8 mouse cellular contexts compared by ENCODE assay signal in the genomic region with DNA sequence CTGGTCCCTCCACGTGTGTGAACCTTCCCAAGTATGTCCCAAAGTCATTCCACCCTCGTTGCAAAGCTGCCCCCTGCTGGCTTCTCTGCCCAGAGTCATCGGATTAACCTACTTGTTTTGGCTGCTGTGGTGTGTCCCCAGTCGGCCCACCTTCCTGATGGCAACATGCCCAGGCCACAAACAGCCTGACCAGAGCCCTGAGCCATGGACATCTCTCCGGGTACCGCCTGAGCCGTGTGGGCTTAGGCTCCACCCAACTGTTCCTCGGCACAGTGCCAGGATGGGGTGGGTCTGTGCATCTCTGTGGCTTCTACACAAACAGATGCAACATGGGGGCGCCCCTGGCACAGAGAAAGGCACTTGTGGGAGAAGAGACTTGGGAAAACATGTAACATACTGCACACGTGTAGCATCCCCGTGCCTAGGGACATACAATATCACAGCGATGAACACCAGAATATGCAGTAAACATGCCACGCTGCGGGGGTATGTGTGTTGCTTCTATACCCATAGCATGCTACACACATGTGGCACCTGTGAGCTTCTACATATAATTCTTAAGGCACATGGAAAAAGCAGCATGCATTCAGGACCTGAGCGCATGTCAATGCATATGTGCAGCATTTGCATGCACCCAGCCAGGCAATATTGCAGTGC. TPM values are rescaled to one million over a fixed set of nuclear protein-coding genes. Genes with fewer than 3 reads are reported as not detected.
DNase-seq lines count a peak whose midpoint lies in the region; ATAC-seq and TF ChIP-seq lines count a peak whose summit lies in the region.

No protein-coding gene starts in this region.

- no peak for ATAC-seq in megakaryocyte, adult 5-6 weeks (ENCODE audit: poor library complexity, severe bottlenecking)
- no peak for ATAC-seq in midbrain, embryonic 11.5 days (ENCODE audit: low FRiP score)

- peak overlapping the region; percentile 82 for H3K4me3 ChIP-seq in megakaryocyte, embryonic 14.5 days (replicated peaks)
- H3K4me3 ChIP-seq in embryonic facial prominence, embryonic 10.5 days: peak overlapping the region; percentile 73
- peak overlapping the region; percentile 43 for H3K4me3 ChIP-seq in heart, adult 2 months
- peak overlapping the region; percentile 69 for H3K4me3 ChIP-seq in midbrain, embryonic 11.5 days (ENCODE audit: low read depth, low read length)

- no peaks in the 10 kb centered on the region for H3K36me3 ChIP-seq in megakaryocyte, embryonic 14.5 days (replicated peaks; ENCODE audit: low read length)
- no peaks in the 10 kb centered on the region for H3K36me3 ChIP-seq in embryonic facial prominence, embryonic 10.5 days (replicated peaks)
- no peaks in the 10 kb centered on the region for H3K36me3 ChIP-seq in heart, adult 2 months (ENCODE audit: control insufficient read depth, insufficient read depth, low read length)
- H3K36me3 ChIP-seq in midbrain, embryonic 11.5 days (ENCODE audit: control insufficient read depth, insufficient read depth, low read length): no peaks in the 10 kb centered on the region

- no peak for TF ChIP-seq POLR2A in heart, adult 2 months (IDR thresholded peaks at IDR 0.05; ENCODE audit: insufficient read depth, low read depth, low read length)

- peak; percentile 75 for DNase-seq in embryonic facial prominence, embryonic 10.5 days (ENCODE audit: low spot score)
- peak; percentile 72 to 73 for DNase-seq in heart, adult 2 months
- DNase-seq in kidney, adult 18-20 months: peak; percentile 72
- peak; percentile 88 to 90 for DNase-seq in left cerebral cortex, postnatal 36 days (ENCODE audit: low spot score in 2 of 2)
- DNase-seq in midbrain, embryonic 11.5 days (ENCODE audit: low spot score, missing footprints): peak; percentile 94
- DNase-seq in right cerebral cortex, postnatal 4 days: peak; percentile 85

- H3K27ac ChIP-seq in embryonic facial prominence, embryonic 10.5 days (replicated peaks): no peak overlapping the region
- H3K27ac ChIP-seq in heart, adult 2 months: no peak overlapping the region
- H3K27ac ChIP-seq in midbrain, embryonic 11.5 days (ENCODE audit: low read depth, low read length): no peak overlapping the region

- peak; percentile 72 for TF ChIP-seq CTCF in heart, adult 2 months (IDR thresholded peaks at IDR 0.05)

- peaks cover 46% of the 10 kb centered on the region for H3K4me1 ChIP-seq in megakaryocyte, embryonic 14.5 days
- peaks cover 74% of the 10 kb centered on the region for H3K4me1 ChIP-seq in embryonic facial prominence, embryonic 10.5 days
- peaks cover 10% of the 10 kb centered on the region for H3K4me1 ChIP-seq in heart, adult 2 months (ENCODE audit: control insufficient read depth, insufficient read depth, low read length)
- peaks cover 47% of the 10 kb centered on the region for H3K4me1 ChIP-seq in midbrain, embryonic 11.5 days (ENCODE audit: control insufficient read depth, insufficient read depth, low read length)

- peak overlapping the region; percentile 98 for H3K4me2 ChIP-seq in midbrain, embryonic 11.5 days

- H3K79me2 ChIP-seq in heart, adult 2 months (replicated peaks; ENCODE audit: control insufficient read depth, insufficient read depth, low read length): no peaks in the 10 kb centered on the region

- peaks cover 99% of the 10 kb centered on the region for H3K27me3 ChIP-seq in megakaryocyte, embryonic 14.5 days (replicated peaks)
- peaks cover 95% of the 10 kb centered on the region for H3K27me3 ChIP-seq in embryonic facial prominence, embryonic 10.5 days (replicated peaks; ENCODE audit: low read depth, poor library complexity, severe bottlenecking)
- H3K27me3 ChIP-seq in heart, adult 2 months (ENCODE audit: control insufficient read depth, insufficient read depth, low read length): peaks cover 16% of the 10 kb centered on the region
- H3K27me3 ChIP-seq in midbrain, embryonic 11.5 days (ENCODE audit: control insufficient read depth, insufficient read depth, low read length): peaks cover 28% of the 10 kb centered on the region

- H3K9me3 ChIP-seq in megakaryocyte, embryonic 14.5 days: 0 out of 2 replicates have a peak, but pooled peaks cover 6% of the 10 kb centered on the region
- H3K9me3 ChIP-seq in embryonic facial prominence, embryonic 10.5 days: no peaks in the 10 kb centered on the region
- H3K9me3 ChIP-seq in midbrain, embryonic 11.5 days (ENCODE audit: control insufficient read depth, low read length): no peaks in the 10 kb centered on the region

- intact Hi-C loops in heart, adult 2 months (cut with DNase I): loop anchor here (1.0 kb wide), 1 partner anchor 25 kb away; no protein-coding TSS in a partner anchor
- intact Hi-C loops in left cerebral cortex, postnatal 36 days (cut with DNase I): loop anchor here (2.0 to 10.0 kb wide), 2 partner anchors 23 to 101 kb away; no protein-coding TSS in a partner anchor

- 0 out of 2 replicates have a peak, but pooled peaks have one; percentile 54 for TF ChIP-seq EP300 in heart, adult 2 months (IDR thresholded peaks at IDR 0.05; ENCODE audit: insufficient read depth, low read depth, low read length)

- H3K9ac ChIP-seq in heart, adult 2 months (ENCODE audit: low read depth, low read length): no peak overlapping the region
- no peak overlapping the region for H3K9ac ChIP-seq in midbrain, embryonic 11.5 days (ENCODE audit: low read length)

- 4% methylated on average over 15 of the region's 15 CpGs for WGBS in embryonic facial prominence, embryonic 10.5 days
- 4% methylated on average over 15 of the region's 15 CpGs for WGBS in heart, adult 2 months
- 3% methylated on average over 15 of the region's 15 CpGs for WGBS in midbrain, embryonic 11.5 days

RNA-seq across cellular contexts. Expression of gene Adgrb2, which starts 0.8 kb away (rescaled TPM):
- 2.6 and 11.0 TPM in 2 replicates for polyA plus RNA-seq in megakaryocyte, embryonic 14.5 days (2012; ENCODE audit: insufficient read depth, low replicate concordance)
- total RNA-seq in megakaryocyte, adult 5-6 weeks (2015): not detected in 2 replicates
- 0.04 and 1.9 TPM in 2 replicates for total RNA-seq in megakaryocyte, adult 5-6 weeks (2017)
- polyA plus RNA-seq in embryonic facial prominence, embryonic 10.5 days (2016; fragmentation: Nextera tagmentation; extraction: Ambion mirVana): 1.1 and 1.2 TPM in 2 replicates
- 1 to 10 TPM; 1.8 to 2.0 TPM for total RNA-seq in heart, adult 2 months (2021)
- 2.5 and 4.8 TPM in 2 replicates for polyA plus RNA-seq in heart, adult 2 months (2012; rRNA removed)
- 100 to 1,000 TPM; 401 TPM for total RNA-seq in left cerebral cortex, postnatal 36 days (2021)
- polyA plus RNA-seq in midbrain, embryonic 11.5 days (2014; fragmentation: Nextera tagmentation; extraction: Ambion mirVana): 2.3 and 3.0 TPM in 2 replicates

RNA-seq across cellular contexts. Expression of gene Spocd1, which starts 54.8 kb away (rescaled TPM):
- 0.43 TPM in 1 of 2 replicates, not detected in the other for polyA plus RNA-seq in megakaryocyte, embryonic 14.5 days (2012; ENCODE audit: insufficient read depth, low replicate concordance)
- total RNA-seq in megakaryocyte, adult 5-6 weeks (2015): 0.18 and 0.36 TPM in 2 replicates
- 0.08 and 0.44 TPM in 2 replicates for total RNA-seq in megakaryocyte, adult 5-6 weeks (2017)
- not detected in 2 replicates for polyA plus RNA-seq in embryonic facial prominence, embryonic 10.5 days (2016; fragmentation: Nextera tagmentation; extraction: Ambion mirVana)
- total RNA-seq in heart, adult 2 months (2021): under 1 TPM in 1 of 2 experiments, not detected in 1; 0.07 TPM
- not detected in 2 replicates for polyA plus RNA-seq in heart, adult 2 months (2012; rRNA removed)
- under 1 TPM; 0.22 to 0.48 TPM for total RNA-seq in left cerebral cortex, postnatal 36 days (2021)
- not detected in 2 replicates for polyA plus RNA-seq in midbrain, embryonic 11.5 days (2014; fragmentation: Nextera tagmentation; extraction: Ambion mirVana)
